Mouse (Mus musculus): ENCODE measurements around the gene Uchl5. TPM values are rescaled to one million over a fixed set of nuclear protein-coding genes. Genes with fewer than 3 reads are reported as not detected.

Uchl5 gene
- polyA plus RNA-seq, 1 experiment from 2014 or later, result 51.3 TPM

DNA sequence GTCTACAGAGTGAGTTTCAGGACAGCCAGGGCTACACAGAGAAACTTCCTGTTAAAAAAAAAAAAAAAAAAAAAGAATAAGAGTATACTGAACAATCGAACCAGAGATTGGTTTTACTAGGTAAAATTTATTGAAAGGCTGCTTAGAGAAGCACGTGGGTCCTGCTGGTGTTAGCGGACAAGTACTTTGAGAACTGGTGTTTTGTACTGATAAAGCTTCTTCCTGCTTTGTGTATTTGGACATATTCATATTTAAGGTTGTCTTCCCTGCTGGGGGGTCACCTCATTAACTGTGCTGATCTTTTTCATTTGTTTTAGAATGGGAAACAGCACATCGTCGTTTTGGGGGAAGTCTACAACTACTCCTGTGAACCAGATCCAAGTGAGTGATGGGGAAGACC, 35.7 kb upstream of the Uchl5 start:
- no peak for ATAC-seq (ENCODE audit: low FRiP score, low TSS enrichment)
- WGBS, result 92% methylated on average over 5 of the region's 5 CpGs
- H3K4me1 ChIP-seq (ENCODE audit: control insufficient read depth, insufficient read depth, low read length), result no peaks in the 10 kb centered on the region
- no peak for DNase-seq
- peaks cover 42% of the 10 kb centered on the region for H3K36me3 ChIP-seq (ENCODE audit: control insufficient read depth, insufficient read depth, low read length)
- H3K4me2 ChIP-seq (ENCODE audit: low read length), result no peak overlapping the region
- no peaks in the 10 kb centered on the region for H3K27me3 ChIP-seq (ENCODE audit: control insufficient read depth, insufficient read depth, low read length)
- no peaks in the 10 kb centered on the region for H3K9me3 ChIP-seq (ENCODE audit: control insufficient read depth, low read length)
- H3K27ac ChIP-seq (replicated peaks; ENCODE audit: low read depth, low read length), result no peak overlapping the region
- no peak overlapping the region for H3K9ac ChIP-seq (replicated peaks; ENCODE audit: low read length)
- H3K4me3 ChIP-seq (replicated peaks; ENCODE audit: low read depth, low read length), result no peak overlapping the region

DNA sequence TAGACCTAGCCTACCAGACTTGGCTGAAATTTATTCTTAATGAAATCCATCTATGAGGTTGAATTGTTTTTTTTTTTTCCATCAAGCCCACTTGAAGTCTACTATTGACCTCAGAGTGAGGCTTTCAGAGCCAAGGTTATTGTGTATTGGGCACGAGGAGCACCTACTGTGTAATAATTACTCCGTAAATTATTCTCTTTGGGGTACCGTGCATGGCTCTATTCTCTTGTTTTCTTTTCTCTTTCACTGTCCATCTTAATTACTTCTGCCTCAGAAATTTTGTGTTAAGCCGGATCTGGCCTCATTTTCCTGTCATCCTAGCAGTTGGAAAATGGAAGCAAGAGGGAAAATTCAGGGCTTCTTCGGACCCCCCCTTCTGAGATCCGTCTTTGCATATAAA, 34.9 kb upstream of the Uchl5 start:
- H3K9ac ChIP-seq (replicated peaks; ENCODE audit: low read length), result no peak overlapping the region
- no peaks in the 10 kb centered on the region for H3K27me3 ChIP-seq (ENCODE audit: control insufficient read depth, insufficient read depth, low read length)
- no peak for DNase-seq
- no peak overlapping the region for H3K4me3 ChIP-seq (replicated peaks; ENCODE audit: low read depth, low read length)
- H3K4me1 ChIP-seq (ENCODE audit: control insufficient read depth, insufficient read depth, low read length), result no peaks in the 10 kb centered on the region
- WGBS, result 71% methylated on average over 6 of the region's 6 CpGs
- ATAC-seq (ENCODE audit: low FRiP score, low TSS enrichment), result no peak
- no peak overlapping the region for H3K27ac ChIP-seq (replicated peaks; ENCODE audit: low read depth, low read length)
- peaks cover 51% of the 10 kb centered on the region for H3K36me3 ChIP-seq (ENCODE audit: control insufficient read depth, insufficient read depth, low read length)
- H3K9me3 ChIP-seq (ENCODE audit: control insufficient read depth, low read length), result no peaks in the 10 kb centered on the region
- H3K4me2 ChIP-seq (ENCODE audit: low read length), result no peak overlapping the region

DNA sequence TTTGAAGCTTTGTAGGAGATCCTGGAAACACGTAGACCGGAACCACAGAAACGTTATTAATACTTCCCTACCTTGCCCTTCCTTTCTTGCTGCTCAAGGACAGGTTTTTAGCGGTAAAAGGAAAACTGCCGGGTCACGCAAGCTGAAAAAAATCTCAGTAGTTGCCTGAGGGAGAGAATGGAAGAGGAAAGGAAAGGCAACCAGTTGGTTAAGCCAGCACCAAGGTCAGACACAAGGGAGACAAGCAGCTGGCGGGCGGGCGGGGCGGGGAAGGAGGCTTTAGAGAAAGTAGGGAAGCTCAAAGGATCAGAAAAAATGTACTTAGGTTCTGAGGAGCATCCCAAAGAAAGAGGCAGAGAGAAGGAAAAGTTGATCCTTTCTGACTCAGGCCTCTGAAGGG, 31.2 kb upstream of the Uchl5 start:
- no peak overlapping the region for H3K27ac ChIP-seq (replicated peaks; ENCODE audit: low read depth, low read length)
- H3K4me1 ChIP-seq (ENCODE audit: control insufficient read depth, insufficient read depth, low read length), result no peaks in the 10 kb centered on the region
- no peak overlapping the region for H3K4me2 ChIP-seq (ENCODE audit: low read length)
- ATAC-seq (ENCODE audit: low FRiP score, low TSS enrichment) (no peak), DNase-seq (no peak)
- H3K4me3 ChIP-seq (replicated peaks; ENCODE audit: low read depth, low read length), result no peak overlapping the region
- peaks cover 70% of the 10 kb centered on the region for H3K36me3 ChIP-seq (ENCODE audit: control insufficient read depth, insufficient read depth, low read length)
- no peaks in the 10 kb centered on the region for H3K27me3 ChIP-seq (ENCODE audit: control insufficient read depth, insufficient read depth, low read length)
- H3K9ac ChIP-seq (replicated peaks; ENCODE audit: low read length), result no peak overlapping the region
- 87% methylated on average over 10 of the region's 10 CpGs for WGBS
- no peaks in the 10 kb centered on the region for H3K9me3 ChIP-seq (ENCODE audit: control insufficient read depth, low read length)

DNA sequence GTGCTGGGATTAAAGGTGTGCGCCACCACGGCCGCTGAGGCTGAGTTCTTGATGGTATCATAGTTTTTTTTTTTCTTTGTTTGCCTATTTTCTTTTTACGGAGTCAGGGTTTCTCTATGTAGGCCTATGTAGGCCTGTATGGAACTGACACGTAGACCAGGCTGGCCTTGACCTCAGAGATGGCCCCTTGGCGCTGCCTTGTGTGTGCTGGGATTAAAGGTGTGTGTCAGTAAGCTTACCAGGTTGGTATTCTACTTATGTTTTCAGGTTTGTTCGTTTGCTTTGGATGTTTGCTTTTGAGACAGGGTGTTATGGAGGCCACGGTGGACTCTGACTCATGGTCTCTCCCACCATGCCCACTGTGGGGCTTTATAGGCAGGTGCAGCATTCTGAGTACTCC, 14.9 kb upstream of the Uchl5 start:
- H3K27ac ChIP-seq (replicated peaks; ENCODE audit: low read depth, low read length), result no peak overlapping the region
- DNase-seq, result no peak
- H3K4me3 ChIP-seq (replicated peaks; ENCODE audit: low read depth, low read length), result no peak overlapping the region
- no peaks in the 10 kb centered on the region for H3K4me1 ChIP-seq (ENCODE audit: control insufficient read depth, insufficient read depth, low read length)
- H3K9me3 ChIP-seq (ENCODE audit: control insufficient read depth, low read length), result no peaks in the 10 kb centered on the region
- no peaks in the 10 kb centered on the region for H3K27me3 ChIP-seq (ENCODE audit: control insufficient read depth, insufficient read depth, low read length)
- no peak overlapping the region for H3K9ac ChIP-seq (replicated peaks; ENCODE audit: low read length)
- WGBS, result 95% methylated on average over 8 of the region's 8 CpGs
- no peak for ATAC-seq (ENCODE audit: low FRiP score, low TSS enrichment)
- H3K36me3 ChIP-seq (ENCODE audit: control insufficient read depth, insufficient read depth, low read length), result peaks cover 78% of the 10 kb centered on the region
- H3K4me2 ChIP-seq (ENCODE audit: low read length), result no peak overlapping the region

DNA sequence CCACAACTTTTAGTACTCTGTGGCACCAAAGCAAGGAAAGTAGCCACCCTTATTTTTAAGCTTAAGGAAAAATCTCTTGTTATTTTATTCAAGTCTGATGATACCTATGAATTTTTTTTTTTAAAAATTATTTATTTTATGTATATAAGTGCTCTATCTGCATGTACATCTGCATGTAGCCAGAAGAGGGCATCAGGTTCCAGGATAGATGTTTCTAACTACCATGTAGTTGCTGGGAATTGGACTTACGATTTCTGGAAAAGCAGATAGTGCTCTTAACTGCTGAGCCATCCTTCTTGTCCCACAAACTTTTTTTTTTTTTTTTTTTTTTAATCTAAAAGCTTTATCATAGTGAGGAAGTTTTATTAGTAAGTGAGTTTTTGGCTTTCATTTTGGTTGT, 12.6 kb upstream of the Uchl5 start:
- H3K4me3 ChIP-seq (replicated peaks; ENCODE audit: low read depth, low read length), result no peak overlapping the region
- 76% methylated on average over 1 of the region's 1 CpGs for WGBS
- H3K4me2 ChIP-seq (ENCODE audit: low read length), result no peak overlapping the region
- ATAC-seq (ENCODE audit: low FRiP score, low TSS enrichment) (no peak), DNase-seq (peak; percentile 49)
- H3K27ac ChIP-seq (replicated peaks; ENCODE audit: low read depth, low read length), result no peak overlapping the region
- H3K9ac ChIP-seq (replicated peaks; ENCODE audit: low read length), result no peak overlapping the region
- no peaks in the 10 kb centered on the region for H3K27me3 ChIP-seq (ENCODE audit: control insufficient read depth, insufficient read depth, low read length)
- H3K36me3 ChIP-seq (ENCODE audit: control insufficient read depth, insufficient read depth, low read length), result peaks cover 67% of the 10 kb centered on the region
- H3K9me3 ChIP-seq (ENCODE audit: control insufficient read depth, low read length), result no peaks in the 10 kb centered on the region
- H3K4me1 ChIP-seq (ENCODE audit: control insufficient read depth, insufficient read depth, low read length), result no peaks in the 10 kb centered on the region

- DNase-seq (no peak), ATAC-seq (ENCODE audit: low FRiP score, low TSS enrichment) (no peak)
- WGBS, result 93% methylated on average over 4 of the region's 4 CpGs
- Histone ChIP-seq H3K9me3 (ENCODE audit: control insufficient read depth, low read length) (no peaks in the 10 kb centered on the region), H3K36me3 (ENCODE audit: control insufficient read depth, insufficient read depth, low read length) (peaks cover 66% of the 10 kb centered on the region), H3K4me1 (ENCODE audit: control insufficient read depth, insufficient read depth, low read length) (no peaks in the 10 kb centered on the region), H3K27me3 (ENCODE audit: control insufficient read depth, insufficient read depth, low read length) (no peaks in the 10 kb centered on the region), H3K4me2 (ENCODE audit: low read length) (no peak overlapping the region), H3K27ac (replicated peaks; ENCODE audit: low read depth, low read length) (no peak overlapping the region), H3K4me3 (replicated peaks; ENCODE audit: low read depth, low read length) (no peak overlapping the region), H3K9ac (replicated peaks; ENCODE audit: low read length) (no peak overlapping the region)
Observed at GRCm38 (mm10) chr1:143765801-143766200, 11.3 kb upstream of the Uchl5 start.

DNA sequence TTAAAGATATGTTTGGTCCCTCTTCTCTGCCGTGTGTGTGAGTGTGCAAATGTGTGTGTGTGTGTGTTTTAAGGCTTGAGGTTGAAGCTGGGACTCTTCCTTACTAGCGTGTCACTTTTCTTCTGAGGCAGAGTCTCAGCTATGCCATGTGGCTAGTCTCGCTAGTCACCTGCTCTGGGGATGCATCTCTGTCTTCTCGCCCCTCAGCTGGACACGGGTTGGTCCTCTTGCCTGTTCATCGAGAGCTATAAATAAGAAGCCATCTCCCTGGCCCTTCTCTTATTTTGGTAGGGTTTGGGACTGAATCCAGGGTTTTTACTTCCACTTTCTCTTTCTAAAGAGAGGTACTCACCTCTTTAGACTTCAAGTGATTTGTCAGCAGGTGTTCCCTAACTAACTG, 10.8 kb upstream of the Uchl5 start:
- Histone ChIP-seq H3K36me3 (ENCODE audit: control insufficient read depth, insufficient read depth, low read length) (peaks cover 62% of the 10 kb centered on the region), H3K4me3 (replicated peaks; ENCODE audit: low read depth, low read length) (no peak overlapping the region), H3K9ac (replicated peaks; ENCODE audit: low read length) (no peak overlapping the region), H3K27me3 (ENCODE audit: control insufficient read depth, insufficient read depth, low read length) (no peaks in the 10 kb centered on the region), H3K4me2 (ENCODE audit: low read length) (no peak overlapping the region), H3K9me3 (ENCODE audit: control insufficient read depth, low read length) (no peaks in the 10 kb centered on the region), H3K27ac (replicated peaks; ENCODE audit: low read depth, low read length) (no peak overlapping the region), H3K4me1 (ENCODE audit: control insufficient read depth, insufficient read depth, low read length) (no peaks in the 10 kb centered on the region)
- WGBS, result 93% methylated on average over 6 of the region's 6 CpGs
- no peak for ATAC-seq (ENCODE audit: low FRiP score, low TSS enrichment)
- no peak for DNase-seq

DNA sequence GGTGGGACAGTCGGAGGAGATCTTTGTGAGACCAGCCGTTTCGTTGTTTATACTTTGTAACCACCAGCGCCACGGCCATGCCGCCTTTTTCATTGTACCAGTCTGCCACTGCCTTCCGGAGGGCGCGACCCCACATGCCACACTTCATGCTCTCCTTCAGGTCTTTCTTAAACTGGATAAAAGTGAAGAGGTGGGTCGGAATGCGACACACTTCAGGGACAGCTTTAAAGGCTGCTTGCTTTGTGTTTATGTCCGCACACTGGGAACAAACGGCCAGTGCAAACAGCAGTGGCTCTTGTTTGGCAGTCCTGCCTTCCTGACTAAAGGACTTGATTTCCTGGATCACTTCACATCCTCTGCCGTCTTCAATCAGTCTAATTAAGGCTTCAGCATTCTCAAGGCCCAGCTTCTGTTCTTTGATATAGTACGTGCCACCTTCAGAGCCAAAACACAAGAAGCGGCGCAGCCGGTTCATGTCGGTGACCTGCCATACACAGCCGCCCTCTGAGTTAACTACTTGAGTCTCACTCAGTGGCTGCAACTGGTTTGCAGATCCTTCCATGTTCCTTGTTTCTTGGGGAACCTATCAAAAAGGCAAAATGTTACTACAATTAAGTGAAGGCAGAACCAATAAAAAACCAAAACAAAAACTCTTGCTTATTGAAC, 6.5 kb upstream of the Uchl5 start:
- peaks cover 17% of the 10 kb centered on the region for H3K4me1 ChIP-seq (ENCODE audit: control insufficient read depth, insufficient read depth, low read length)
- DNase-seq, result no peak
- WGBS, result 52% methylated on average over 20 of the region's 20 CpGs
- no peak overlapping the region for H3K27ac ChIP-seq (replicated peaks; ENCODE audit: low read depth, low read length)
- H3K4me3 ChIP-seq (replicated peaks; ENCODE audit: low read depth, low read length), result no peak overlapping the region
- H3K9ac ChIP-seq (replicated peaks; ENCODE audit: low read length), result no peak overlapping the region
- H3K36me3 ChIP-seq (ENCODE audit: control insufficient read depth, insufficient read depth, low read length), result peaks cover 32% of the 10 kb centered on the region
- H3K4me2 ChIP-seq (ENCODE audit: low read length), result no peak overlapping the region
- no peaks in the 10 kb centered on the region for H3K27me3 ChIP-seq (ENCODE audit: control insufficient read depth, insufficient read depth, low read length)
- H3K9me3 ChIP-seq (ENCODE audit: control insufficient read depth, low read length), result no peaks in the 10 kb centered on the region
- no peak for ATAC-seq (ENCODE audit: low FRiP score, low TSS enrichment)

DNA sequence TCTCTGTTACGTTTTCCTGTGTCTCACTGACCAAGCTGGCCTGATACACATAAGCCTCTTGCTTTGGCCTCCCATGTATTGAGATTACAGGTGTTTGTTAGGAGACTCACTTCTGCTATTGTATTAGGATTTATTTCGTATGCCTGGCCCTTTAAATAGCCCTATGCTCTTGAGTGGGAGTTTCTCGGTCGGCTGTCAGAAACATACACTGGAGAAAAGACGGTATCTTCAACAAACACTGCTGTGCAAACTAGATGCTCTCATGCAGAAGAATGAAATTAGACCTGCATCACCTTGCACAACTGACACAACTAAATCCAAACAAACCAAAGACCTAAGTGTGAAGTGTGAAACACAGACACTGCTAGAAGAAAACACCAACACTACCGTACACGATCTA, 4.0 kb upstream of the Uchl5 start:
- DNase-seq (no peak), ATAC-seq (ENCODE audit: low FRiP score, low TSS enrichment) (no peak)
- Histone ChIP-seq H3K4me2 (ENCODE audit: low read length) (no peak overlapping the region), H3K9me3 (ENCODE audit: control insufficient read depth, low read length) (no peaks in the 10 kb centered on the region), H3K4me3 (replicated peaks; ENCODE audit: low read depth, low read length) (no peak overlapping the region), H3K36me3 (ENCODE audit: control insufficient read depth, insufficient read depth, low read length) (peaks cover 18% of the 10 kb centered on the region), H3K27me3 (ENCODE audit: control insufficient read depth, insufficient read depth, low read length) (no peaks in the 10 kb centered on the region), H3K4me1 (ENCODE audit: control insufficient read depth, insufficient read depth, low read length) (peaks cover 27% of the 10 kb centered on the region), H3K9ac (replicated peaks; ENCODE audit: low read length) (no peak overlapping the region), H3K27ac (replicated peaks; ENCODE audit: low read depth, low read length) (no peak overlapping the region)
- 79% methylated on average over 7 of the region's 7 CpGs for WGBS
